Mouse (Mus musculus) left cerebral cortex, postnatal 4 days (tissue): Measurements from ENCODE around the gene Fdxacb1. TPM values are rescaled to one million over a fixed set of nuclear protein-coding genes. Genes with fewer than 3 reads are reported as not detected.

Experiments
- DNase-seq: peaks from one replicate; pipeline ENCODE4 v3.0.0-alpha.2; 2022
- intact Hi-C: fragments of 180-260 bp; cut with DNase I; formaldehyde crosslinking; loops from one replicate; pipeline ENCODE4 v1.15.1; 2025
- total RNA-seq, 2 experiments: library from RNA; stranded (reverse); gene quantifications; 2 replicates each; pipeline ENCODE4 v1.2.3; 2021

The Fdxacb1 gene
- total RNA-seq, 2 experiments from 2014 or later, result 5.9 to 8.3 TPM

DNA sequence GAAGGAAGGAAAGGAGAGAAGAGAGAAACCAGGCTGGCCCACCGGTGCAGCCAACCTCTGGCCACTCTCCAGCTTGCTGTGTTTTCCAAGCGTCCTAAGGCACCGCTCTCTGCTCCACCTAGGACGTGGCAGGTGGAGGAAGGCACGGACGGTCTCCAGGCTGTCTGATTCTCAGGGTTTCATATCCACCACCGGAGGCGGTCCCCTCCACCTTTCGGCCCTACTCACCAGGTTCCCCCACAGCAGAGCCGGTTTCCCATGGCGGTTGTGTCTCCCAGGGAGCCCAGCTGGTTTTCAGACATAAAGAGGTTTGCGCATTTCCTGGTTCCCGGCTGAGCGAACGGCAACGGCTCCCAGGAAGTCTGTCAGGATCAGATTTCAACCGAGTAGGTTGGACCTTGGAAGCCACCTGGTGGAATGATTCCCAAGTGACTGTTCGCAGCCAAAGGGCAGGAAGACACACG lies 21.8 kb upstream of the Fdxacb1 start, which contains the start of gene 2310030G06Rik:
2310030G06Rik (minus strand) TSS at position 323 of the 464 bp plus-strand sequence.
- intact Hi-C loops, result no loop called here
- no peak for DNase-seq

DNA sequence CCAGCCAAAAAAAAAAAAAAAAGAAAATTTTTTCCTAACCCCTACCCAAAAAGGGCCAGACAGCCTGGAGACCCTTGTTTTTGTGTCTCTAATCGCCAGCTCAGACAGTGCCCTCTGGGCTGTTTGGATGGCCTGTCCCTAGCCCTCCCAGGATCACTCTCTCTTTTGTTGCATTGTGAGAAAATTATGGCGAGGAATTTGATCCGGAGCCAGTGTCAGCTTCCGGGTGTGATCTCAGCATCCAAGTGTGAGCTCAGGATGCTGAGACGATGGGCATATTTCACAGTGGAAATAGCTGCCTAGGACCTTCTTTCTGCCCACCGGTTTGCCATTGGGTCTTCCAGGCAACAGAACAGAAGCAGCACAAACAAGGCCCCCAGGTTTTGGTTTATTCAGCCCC lies 17.3 kb upstream of the Fdxacb1 start:
- no peak for DNase-seq
- intact Hi-C loops, result no loop called here

DNA sequence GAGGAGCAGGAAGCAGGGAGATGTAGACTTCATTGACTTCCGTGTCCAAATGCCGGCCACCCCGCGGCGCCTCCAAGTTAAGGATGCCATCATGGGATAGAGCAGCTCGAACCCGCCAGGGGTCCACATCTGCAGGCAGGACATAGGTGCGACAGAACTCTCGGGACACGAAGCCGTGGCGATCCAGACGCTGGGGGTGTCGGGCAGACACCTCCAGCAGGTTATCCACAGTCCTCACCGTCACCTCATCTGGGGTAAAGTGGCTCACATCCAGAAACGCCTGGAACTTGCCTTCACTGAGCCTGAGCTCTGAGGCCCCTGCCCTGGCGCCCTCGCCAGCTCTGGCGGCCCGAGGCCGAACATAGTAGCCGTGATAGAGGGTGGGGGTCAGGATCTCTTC lies 16.7 kb upstream of the Fdxacb1 start, which contains the start of gene Cryab:
Cryab (plus strand) TSS at position 3 of the 400 bp plus-strand sequence.
- intact Hi-C loops, result no loop called here
- no peak for DNase-seq

DNA sequence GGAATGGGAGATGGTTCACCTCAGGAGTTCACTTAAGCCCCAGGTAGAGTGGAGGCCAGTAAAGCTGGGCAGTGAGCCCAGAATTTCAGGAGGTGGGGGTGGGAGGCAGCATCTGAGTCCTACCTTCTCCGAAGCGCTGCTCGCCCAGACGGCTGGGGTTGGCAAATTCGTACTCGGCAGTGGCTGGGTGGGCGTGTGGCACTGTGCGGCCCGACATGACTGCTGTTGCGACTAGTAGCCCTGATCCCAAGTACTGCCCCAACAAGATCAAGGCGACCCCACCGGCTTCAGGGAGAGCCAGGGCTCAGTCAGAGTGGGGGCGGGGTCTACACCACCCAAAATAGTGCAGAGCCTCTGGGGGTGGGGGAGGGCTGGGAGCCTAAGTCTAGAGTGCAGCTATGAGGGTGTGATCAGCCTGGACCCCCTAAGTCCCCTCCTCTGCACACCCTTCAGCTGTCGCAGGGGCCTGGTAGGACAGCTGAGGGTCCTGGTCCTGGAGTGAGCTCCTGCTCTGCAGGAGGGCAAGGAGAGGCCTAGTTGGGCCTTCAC lies 15.9 kb upstream of the Fdxacb1 start, which contains the start of gene Hspb2:
Hspb2 (minus strand) TSS at position 301 of the 549 bp plus-strand sequence.
- intact Hi-C loops, result no loop called here
- DNase-seq, result no peak

DNA sequence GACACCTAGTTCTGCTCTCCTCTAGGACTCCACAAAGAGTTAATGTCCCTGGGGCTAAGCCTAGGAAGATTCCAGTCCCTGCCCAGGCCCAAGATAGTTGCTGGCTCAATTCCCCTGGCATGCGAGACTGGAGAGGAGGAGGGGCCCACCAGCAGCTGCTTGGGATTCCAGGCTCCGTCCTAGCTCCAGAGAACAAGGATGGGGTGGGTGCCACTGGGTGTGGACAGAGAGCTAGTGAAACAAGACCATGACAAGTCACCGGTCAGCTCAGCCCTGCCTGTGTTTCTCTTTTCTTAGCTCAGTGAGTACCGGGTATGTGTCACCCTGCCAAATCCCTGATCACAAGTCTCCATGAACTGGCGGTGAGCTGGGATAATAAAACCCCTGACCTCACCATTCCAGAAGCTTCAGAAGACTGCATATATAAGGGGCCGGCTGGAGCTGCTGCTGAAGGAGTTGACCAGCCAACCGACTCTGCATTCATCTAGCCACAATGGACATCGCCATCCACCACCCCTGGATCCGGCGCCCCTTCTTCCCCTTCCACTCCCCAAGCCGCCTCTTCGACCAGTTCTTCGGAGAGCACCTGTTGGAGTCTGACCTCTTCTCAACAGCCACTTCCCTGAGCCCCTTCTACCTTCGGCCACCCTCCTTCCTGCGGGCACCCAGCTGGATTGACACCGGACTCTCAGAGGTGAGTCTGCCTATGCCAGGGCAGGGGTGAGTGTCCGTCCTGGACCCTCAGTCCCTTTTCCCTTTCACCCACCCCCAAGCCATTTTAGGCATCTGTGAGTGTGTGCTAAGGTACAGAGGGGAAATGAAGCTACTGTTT lies 15.0 kb upstream of the Fdxacb1 start:
- intact Hi-C loops, result no loop called here
- DNase-seq, result peak; percentile 71

DNA sequence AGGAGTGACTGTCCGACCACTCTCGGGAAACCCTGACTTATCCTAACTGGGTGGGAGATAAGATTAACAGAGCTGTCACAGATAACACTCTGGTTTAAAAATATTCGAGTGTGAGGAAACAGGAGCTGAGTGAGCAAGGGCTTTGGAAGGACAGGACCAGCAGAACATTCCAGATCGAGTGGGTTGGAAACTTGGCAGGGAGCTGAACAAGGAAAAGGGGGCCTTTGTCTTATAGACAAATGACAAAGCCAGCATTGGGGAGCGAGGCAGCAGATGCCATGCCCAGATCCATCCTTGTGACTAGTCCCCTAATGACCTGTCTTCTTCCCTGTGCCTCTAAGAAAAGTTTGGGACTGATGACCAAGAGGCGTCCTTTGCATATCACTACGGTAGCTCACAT lies 14.1 kb upstream of the Fdxacb1 start:
- intact Hi-C loops, result no loop called here
- no peak for DNase-seq

DNA sequence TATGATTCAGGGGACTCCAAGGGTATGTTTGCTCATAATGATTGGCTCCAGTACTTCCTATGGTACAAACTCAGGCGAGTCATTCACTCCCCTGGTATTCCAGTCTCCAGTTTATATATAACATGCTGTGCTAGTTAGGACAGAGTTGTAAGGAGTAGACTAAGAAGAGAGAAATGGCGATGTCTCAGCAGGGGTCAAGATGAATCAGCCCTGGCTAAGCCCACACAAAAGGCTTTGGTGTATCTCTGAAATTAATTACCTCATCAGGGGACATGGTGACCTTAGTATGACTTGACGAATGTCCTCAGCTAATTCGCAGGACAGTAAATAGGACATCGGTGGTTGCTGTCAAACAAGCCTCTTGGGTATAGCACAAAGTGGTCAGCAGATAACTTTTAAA lies 11.3 kb upstream of the Fdxacb1 start:
- intact Hi-C loops, result no loop called here
- DNase-seq, result no peak

DNA sequence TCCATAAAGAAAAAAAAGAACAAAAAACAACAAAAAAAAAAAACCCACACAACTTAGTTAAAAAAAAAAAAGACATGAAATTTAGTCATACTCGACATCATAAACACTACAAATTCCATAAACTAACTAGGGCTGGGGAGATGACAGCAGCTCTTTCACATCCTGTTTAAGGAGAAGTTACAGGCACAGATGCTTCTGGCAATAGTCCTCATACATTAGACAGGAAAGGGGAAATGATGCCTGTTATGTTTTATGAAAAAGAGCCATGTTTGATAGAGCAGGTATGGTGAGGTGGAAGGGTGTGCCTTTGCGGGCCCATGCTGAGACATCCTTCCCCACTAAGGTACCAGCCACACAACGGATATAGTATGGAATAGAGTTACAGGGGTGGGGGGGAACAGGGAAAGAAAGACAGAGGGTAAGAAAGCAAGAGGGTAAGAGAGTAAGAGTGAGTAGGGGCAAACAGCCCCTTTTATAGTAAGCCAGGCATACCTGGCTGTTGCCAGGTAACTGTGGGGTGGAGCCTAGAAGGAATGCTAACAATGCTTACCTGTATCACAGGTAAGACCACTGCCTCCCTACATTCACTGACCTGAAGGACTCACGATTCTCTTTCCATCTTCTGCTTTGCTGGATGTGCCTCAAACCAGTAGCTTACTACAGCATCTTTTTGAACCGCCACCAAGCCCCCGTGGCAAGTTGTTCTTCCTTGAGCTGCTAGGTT lies 6.4 kb upstream of the Fdxacb1 start:
- intact Hi-C loops, result loop anchor here (10.0 kb wide), 1 partner anchor 57 kb away; no protein-coding TSS in a partner anchor

DNA sequence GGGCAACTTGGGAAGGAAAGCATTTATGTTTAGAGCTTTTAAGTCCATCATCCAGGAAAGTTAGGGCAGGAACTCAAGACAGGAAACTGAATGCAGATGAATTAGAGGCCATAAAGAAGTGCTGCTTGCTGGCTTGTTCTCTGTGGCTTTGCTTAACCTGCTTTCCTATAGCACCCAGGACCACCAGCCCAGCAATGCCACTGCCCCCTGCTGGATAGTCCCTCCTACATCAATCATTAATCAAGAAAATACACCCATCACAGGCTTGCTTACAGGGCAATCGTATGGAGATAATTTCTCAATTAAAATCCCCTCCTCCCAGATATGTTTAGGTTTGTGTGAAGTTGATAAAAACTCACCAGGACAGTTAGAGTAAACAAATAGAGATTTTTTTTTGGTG lies 4.7 kb upstream of the Fdxacb1 start:
- intact Hi-C loops, result loop anchor here (10.0 kb wide), 1 partner anchor 59 kb away; no protein-coding TSS in a partner anchor

More for the DNA sequence above, 6.4 kb upstream of the Fdxacb1 start:
- no peak for DNase-seq

DNA sequence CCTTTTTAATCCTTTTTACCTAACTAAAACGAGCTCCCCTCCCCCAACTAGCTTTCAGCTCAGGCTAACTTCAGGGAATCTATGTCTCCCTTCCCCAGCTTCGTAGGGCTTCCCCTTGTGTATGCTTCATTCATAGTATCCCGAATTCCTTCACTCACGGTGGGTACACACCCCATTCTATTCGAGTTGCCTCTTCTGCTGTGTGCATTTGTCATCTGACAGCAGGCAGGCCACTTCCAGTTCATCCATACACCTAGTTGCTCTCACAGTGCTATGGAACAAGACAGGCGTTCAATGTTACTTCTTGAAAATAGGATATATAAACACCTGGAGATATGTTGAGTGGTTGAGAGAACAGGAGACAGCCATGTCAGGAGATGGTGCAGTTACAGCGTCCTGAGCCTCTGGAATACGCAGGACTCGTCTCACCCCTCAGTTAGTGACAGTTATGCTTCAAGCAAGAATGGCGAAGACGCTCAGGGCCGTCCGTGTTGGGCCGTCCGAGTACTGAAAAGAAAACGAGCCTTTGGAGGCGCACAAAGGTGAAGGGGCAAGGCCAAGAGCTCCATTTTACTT lies 417 bp upstream of the Fdxacb1 start:
- intact Hi-C loops, result loop anchor here (10.0 kb wide), 1 partner anchor 63 kb away; no protein-coding TSS in a partner anchor
- DNase-seq, result no peak

More for the DNA sequence above, 4.7 kb upstream of the Fdxacb1 start:
- peak; percentile 31 for DNase-seq

DNA sequence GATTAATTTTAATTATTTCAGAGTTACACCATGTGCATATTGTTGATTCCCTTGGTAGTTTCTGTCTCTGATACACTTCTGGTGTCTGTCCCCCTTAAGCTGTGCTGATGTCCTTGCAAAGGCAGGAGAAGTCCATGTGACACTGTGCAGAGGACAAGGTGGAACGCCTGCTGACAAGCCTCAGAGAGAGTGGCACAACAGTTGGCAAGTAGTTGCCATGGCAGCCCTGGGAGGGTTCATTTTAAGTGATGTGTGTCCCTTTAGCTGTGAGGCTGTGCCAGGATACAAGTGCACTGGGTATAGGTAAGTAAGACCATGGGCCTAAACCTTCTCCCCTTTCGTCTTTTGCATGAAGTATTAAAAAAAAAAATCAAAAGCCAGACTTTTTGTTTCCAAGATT lies 2.0 kb downstream of the Fdxacb1 start:
- intact Hi-C loops, result no loop called here
- DNase-seq, result no peak

DNA sequence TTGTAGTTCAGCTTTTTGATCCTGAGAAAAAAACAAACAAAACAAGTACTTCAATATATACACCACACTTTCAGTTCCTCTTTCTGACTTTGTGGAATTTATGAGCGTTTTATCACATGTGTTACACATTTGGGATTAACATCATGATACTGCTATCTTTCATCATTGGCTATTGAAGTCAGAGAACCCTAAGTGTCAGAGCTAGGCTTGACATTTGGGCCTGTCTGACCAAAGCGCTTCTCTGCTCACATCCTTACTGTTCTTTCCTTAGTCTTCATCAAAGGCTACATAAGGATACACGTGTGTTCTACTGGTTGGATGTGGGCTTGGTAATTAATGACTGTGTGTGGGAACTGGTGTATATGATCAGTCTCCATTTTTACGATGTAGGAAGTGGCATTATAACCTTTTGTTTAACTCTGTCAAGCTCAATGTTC lies 6.0 kb downstream of the Fdxacb1 start:
- DNase-seq, result no peak
- intact Hi-C loops, result no loop called here

DNA sequence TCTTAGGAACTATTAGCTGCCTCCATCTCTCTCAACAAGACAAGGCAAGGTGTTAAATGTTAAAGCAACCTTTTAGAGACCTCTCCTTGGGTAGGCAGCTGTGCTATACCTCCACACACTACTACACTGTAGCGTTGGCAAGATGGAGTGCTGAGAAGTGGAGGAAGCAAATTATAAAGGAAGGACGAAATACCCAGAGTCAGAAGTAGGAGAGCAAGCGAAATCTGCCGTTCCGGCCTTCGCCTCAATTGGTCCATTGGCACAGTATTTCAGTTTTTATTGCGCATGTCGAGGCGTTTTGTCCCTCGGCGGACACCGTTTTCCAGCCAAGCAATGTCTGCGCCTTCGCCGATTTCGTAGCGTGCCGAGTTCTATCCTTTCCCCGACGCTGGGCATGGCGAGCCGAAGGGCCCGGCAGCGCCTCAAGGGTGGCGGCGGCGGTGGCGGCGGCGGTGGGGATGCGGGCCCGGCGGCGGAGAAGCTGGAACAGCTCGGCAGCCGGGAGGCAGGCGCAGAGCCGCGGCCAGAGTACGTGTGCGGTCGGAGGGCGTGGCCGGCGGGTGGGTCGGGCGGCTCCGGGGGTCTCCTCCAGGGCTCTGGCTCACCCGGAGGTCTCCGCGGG lies 7.1 kb downstream of the Fdxacb1 start, which contains the start of the genes Alg9 and 1110032A03Rik:
Alg9 (plus strand) TSS at position 29 of the 622 bp plus-strand sequence.
1110032A03Rik (minus strand) TSS at position 530 of the 622 bp plus-strand sequence.
- intact Hi-C loops, result no loop called here
- DNase-seq, result peak; percentile 93

DNA sequence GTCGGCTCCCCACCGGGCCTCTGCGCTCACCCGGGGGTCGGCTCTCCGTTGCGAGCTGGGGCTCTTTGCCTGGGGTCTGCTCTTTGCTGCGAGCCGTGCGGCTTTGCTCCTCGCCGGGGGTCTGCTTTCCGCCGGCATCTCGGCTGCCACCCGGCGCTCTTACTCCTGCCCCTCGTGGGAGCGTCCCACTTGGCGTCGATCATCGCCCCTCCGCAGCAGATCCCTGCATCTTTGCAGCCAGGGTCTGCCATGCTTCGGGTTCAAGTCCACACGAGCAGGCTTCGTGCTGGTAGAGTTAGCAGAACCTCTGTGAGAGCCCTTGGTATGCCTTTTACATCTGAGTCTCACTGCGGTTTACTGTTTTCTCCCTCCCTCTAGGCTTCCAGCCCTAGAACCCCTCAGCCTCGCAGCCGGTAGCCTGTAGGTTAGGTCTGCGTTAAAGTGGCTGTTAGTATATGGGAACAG lies 7.7 kb downstream of the Fdxacb1 start:
- intact Hi-C loops, result no loop called here
- peak; percentile 21 for DNase-seq

DNA sequence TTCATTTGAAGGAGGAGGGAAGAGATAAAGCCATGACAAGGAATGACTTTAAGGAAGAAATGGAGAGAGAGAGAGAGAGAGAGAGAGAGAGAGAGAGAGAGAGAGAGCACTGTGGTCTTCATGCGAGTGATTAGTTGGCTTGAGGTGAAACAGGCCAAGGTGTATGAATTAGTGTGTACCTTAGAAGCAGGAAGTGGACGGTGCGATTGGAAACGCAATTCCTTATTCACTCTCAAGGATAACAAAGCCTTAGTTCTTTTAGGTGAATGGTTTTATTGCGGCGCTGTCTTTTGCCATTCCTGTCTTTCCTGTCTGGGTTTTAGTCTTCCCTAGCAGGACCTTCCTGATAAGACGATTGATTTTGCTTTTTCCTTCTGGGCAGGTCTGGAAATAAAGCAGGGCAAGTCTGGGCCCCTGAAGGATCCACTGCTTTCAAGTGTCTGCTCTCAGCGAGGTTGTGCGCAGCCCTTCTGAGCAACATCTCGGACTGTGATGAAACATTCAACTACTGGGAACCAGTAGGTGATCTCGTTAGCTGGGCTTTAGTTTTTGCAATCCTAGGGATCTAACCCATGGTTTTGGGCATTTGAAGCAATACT lies 8.2 kb downstream of the Fdxacb1 start:
- intact Hi-C loops, result no loop called here
- DNase-seq, result no peak

DNA sequence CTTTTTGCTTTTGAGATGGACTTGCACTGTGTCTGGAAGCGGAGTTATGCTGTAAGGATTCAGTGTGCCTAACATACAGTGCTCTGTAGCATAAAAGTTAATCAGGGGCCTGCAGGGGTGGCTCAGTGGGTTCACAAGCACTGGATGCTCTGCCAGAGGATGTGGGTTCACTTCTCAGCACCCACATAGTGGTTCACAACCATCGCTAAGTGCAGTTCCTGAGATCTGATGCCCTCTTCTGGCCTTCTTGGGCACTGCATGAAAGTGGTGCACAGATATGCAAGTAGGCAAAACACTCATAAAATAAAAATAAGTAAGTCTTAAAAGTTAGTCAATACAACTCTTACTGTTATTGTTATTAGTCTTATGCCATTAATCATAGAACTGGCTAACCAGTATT lies 14.1 kb downstream of the Fdxacb1 start:
- intact Hi-C loops, result no loop called here

DNA sequence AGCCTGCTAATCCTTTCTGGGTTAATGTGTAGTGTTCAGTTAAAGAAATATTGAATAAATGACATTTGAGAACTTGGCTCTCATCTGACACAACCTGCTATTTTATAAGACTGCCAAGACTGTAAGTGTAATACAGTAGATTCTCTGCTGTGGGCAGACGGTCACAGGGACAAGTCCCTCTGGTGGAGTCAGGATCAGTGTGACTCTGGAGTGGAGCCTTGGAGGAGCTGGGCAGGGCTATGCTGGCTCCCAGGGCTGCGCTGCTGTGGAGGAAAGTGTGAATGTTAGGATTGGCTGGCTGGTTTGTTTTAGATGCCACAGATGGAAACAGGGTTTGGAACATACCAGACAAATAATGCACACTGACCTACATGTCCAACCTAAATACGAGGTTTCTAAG lies 27.2 kb downstream of the Fdxacb1 start:
- DNase-seq, result no peak
- intact Hi-C loops, result no loop called here

More for the DNA sequence above, 14.1 kb downstream of the Fdxacb1 start:
- peak; percentile 31 for DNase-seq

DNA sequence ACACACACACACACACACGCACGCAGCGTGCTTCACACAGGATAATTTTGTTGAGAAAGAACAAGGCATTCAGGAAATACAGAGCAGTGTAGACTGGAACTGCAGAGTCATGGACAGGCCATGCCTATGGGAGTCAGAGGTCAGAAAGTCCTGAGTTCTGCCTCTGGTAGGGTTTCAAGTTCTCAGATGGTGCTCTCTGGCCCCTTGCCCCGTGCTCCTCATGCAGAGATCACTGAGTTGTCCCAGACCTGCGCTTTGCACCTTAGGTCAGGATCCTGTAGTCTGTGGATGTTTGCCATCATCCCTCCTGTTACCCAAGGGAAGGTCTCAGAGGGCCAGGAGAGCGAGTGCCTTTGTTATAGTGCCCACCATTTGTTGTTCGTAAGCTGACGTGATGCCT lies 28.7 kb downstream of the Fdxacb1 start:
- no peak for DNase-seq

DNA sequence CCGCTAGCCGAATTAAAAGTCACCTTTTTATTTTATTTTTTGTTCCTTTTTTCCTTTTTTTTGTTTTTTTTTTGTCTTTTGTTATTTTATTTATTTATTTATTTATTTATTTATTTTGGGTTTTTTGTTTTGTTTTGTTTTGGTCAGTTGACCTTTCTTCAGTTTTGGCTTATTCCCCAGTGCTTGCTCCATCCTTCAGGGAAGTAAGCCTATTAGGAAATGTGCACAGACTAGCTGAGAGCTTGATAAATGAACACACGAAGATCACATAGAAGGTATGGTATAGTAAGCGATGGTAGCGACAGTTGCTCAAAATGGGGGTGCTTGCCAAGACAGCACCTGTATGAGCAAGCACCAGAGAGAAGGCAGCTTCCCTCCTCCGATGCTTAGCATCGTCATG lies 29.6 kb downstream of the Fdxacb1 start:
- intact Hi-C loops, result no loop called here
- no peak for DNase-seq

More for the DNA sequence above, 28.7 kb downstream of the Fdxacb1 start:
- intact Hi-C loops, result no loop called here
